Mouse (Mus musculus): Measurements from ENCODE around the gene Erc1.
"Not testable (repeated sequence)": the region's sequence is repeated elsewhere in the genome, so short reads cannot be mapped to it uniquely, and the experiment has no call there.

Erc1 gene

DNA sequence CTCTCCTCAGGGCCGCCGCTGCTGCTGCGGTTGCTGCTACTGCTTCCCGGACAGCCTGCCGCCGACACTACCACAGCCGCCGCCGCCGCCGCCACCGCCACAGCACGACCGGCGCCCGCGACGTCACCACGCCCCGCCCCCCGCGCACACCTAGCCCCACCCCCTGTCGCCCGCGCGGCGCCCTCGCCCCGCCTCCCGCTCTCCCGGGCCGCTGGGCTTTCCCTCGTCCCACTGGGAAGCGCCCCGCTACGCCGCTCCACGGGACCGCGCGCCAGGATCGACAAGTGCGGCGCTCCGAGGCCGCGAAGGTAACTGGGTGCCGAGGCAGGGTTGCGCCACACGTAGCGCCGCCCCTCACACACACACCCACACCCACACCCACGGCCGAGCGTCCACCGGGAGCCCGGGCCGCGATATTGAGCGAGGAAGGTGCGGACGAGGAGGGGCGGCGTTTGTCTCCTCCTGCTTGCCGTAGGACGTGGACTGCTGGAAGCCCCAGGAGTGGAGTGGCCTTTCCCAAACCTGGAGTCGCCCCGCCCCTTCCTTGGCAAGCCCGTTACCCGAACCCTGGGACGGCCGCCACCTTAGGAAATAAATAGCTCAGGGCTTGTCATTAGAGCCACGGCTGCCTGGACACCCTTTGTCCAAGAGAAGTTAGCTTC lies at the start of gene Erc1:
TSS of gene Erc1 (minus strand) at position 134 of the 662 bp plus-strand sequence.
- peak; percentile 90 for DNase-seq

- DNase-seq: no peak
These were observed 44.7 kb upstream of the Erc1 start for GRCm38 (mm10) chr6:119892711-119893110.

- DNase-seq: no peak
These were observed 35.2 kb upstream of the Erc1 start for GRCm38 (mm10) chr6:119883151-119883550.

DNA sequence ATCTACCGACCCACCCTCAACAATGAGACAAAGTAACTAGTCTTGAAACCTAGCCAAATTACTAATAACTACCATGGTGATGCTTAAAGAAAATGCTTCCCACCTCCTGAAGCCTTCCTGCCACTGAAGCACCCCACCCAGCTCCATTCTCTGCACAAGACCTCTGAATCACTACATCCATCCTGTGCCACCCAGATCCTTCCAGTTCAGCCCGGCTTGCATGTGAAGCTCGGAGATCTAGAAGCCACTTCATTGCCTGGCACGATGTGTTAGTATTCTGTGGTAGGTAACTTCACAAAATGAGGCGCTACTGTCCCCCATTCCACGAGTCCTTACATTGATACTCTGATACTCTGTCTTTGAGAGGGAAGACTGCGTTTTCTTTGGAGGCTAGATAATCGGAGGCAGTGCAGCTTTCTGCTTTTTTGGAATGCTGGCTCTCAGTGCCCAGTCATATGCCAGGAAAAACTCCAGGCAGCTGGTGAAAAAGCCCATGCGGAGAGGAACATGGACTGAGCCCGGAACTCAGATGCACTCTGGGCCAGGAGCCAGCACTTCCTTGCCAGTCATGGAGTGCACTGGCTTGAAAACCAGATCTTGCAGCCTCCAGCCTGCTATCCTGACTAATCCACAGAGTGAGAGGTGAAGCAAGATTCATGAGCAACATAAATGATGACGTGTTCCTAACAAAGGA lies 16.5 kb upstream of the Erc1 start:
- DNase-seq: peak; percentile 92

DNA sequence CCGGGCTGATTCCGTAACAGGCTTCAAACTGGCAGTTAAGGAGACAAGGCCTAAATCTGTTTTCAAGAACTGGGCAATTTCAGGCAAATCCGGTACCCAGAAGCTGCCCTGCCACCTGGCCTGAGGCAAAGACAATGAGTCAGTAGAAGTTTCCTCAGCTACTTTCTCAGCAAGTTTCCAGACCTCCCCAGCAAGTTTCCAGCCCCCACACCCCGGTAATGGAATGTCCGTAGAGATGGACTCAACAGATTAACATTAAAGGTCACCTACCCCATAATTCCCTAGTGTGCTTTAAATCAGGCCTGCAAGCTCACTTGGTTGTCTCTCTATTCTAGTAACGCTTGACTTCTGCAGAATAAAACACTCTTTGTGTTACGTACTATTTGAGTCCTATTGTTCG lies 13.6 kb upstream of the Erc1 start:
- no peak for DNase-seq

DNA sequence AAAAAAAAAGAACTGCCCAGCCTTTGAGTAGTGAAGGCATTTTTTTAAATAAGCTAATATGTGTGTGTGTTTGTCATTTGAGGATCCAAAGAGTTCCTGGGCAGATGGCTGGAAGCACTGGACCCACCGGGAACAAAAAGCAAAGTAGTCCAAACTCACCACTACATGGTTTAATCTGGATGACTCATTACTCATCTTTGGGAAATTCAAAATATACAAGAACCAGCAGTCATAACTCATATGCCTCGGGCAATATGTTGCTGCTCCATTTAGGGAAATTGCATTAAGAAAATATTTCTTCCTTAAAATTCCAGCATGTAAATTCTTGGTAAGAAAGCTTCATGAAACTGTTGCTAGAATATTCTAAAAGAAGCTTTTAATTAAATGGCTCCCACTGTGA lies 12.3 kb upstream of the Erc1 start:
- no peak for DNase-seq

- no peak for DNase-seq
These were observed 7.5 kb upstream of the Erc1 start for GRCm38 (mm10) chr6:119855471-119855870.

GRCm38 (mm10) chr6:119854156-119854555 lies 6.2 kb upstream of the Erc1 start:
- DNase-seq: no peak

GRCm38 (mm10) chr6:119849858-119850257 lies 1.9 kb upstream of the Erc1 start:
- DNase-seq: no peak

DNA sequence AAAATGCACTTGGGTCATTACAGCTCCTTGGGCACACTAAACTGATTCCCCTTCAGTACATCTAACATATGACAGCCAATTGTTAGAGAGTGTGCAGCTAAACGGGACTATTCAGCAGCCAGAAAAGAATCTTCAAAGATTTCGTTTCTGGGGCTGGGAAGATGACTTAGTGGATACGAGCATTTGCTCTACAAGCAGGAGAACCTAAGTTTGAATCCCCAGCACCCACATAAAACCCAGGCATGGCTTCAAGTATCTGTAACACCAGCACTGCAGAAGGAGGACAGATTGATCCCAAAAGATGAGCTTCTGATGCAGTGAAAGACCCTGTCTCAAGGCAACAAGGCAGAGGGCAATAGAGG lies 1.4 kb upstream of the Erc1 start:
- DNase-seq: no peak

DNA sequence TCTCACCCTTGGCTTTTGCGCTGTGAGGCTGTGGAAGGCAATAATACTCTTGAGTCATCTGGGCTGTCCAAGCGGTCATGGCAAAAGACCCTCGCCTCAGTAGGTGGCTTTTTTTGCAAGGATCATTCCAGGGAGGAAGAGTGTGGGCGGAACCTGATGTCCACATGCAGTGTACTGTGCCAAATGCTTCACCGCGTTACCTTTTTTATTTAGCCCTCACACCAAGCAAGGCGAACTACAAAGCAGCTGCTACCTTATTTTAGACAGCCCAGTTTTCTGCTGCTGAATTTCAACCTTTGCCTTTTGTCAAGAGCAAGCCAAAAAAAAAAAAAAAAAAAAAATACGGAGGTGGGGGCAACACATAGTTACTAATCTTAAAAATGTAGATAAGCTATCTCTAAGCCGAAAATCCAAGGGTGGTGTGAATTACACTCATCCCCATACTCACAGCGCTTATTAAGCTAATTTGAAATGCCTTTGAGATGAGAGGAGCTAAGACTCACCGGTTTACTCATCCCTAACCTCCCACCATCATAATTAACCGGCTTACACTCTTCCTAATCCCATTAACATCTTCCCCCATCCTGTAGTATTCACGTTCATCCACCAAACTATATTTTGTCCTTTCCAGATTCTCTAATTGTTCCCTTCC lies 855 bp upstream of the Erc1 start:
- DNase-seq: no peak

DNA sequence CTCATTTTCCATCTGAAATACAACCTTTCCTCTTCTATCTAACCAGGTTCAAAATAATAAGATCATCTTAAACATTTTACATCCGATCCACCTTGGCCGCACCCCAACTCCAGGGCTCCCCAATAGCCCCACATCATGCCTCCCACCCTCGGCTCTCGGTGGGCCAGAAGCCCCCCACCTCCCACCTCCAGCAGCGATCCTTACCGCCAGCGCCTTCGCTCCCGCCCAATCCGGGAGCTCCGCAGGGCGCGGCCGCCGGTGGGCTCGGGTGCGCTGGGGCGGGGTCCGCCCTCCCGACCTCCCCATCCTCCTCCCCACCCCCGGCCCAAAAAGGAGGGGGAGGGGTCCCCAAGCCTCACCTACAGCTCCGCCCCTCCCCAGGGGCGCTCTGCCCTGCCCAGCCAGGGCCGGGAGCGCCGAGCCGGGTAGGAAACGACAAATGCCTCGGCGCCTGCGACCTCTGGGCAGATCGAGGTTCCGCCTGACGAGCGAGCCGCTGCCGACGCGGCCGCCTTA lies 391 bp downstream of the Erc1 start:
- no peak for DNase-seq

- DNase-seq: no peak
These were observed 1.0 kb downstream of the Erc1 start for GRCm38 (mm10) chr6:119846751-119847517.

DNA sequence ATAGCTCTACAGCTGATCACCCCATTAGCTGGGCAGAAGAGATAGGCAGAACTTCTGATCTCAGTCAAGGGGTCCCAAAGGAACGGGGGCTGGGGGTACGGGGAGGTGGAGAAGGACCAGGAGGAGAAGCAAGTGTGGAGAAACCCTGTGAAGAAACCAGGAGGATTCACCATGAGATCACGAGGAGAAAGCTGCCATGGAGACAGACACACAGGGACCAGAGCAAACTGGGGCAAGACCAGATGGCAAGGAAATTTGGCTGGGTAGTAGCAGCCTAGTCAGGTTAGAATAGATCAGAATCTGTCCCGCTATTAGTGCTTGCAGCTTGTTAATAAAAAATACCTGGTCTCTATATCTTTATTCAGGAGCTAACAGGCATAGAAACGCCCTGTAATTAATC lies 18.0 kb downstream of the Erc1 start:
- peak; percentile 25 for DNase-seq

DNA sequence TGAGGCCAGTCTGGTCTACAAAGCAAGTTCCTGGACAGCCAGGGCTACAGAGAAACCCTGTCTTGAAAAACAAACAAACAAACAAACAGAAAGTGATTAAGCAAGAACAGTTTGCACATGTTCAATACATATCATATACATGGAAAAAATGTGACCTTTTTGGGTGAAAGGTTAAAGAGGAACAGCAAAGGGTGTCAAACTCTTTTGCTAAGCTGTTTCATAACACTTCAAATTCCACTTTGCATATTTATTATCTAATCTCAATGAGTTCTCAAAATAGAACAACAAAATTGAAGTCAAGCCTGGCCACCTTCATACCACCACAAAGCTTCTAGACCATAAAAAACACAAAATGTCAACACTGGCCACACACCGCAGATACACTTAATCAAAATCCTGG lies 19.8 kb downstream of the Erc1 start:
- DNase-seq: no peak

DNA sequence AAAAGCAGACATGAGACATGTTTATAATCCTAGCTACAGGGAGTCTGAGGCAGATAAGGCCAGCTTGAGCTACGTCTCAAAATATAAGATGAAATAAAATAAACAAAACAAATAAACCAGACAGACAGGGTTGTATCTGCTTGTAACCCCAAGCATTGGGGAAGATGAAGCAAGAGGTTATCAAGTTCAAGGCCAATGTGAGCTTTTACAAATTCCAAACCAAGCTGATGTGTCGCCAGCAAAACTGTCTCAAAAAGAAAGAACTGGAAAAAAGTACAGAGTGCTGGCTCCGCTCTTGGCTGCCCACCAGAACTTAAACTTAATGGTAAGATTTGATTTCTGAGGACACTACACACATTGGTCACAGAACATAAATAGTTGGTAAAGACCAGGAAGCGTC lies 21.3 kb downstream of the Erc1 start:
- DNase-seq: no peak

GRCm38 (mm10) chr6:119822216-119822615 lies 25.8 kb downstream of the Erc1 start:
- DNase-seq: no peak

GRCm38 (mm10) chr6:119821158-119821557 lies 26.8 kb downstream of the Erc1 start:
- no peak for DNase-seq

GRCm38 (mm10) chr6:119818541-119818940 lies 29.4 kb downstream of the Erc1 start:
- DNase-seq: no peak

- DNase-seq: no peak
These were observed 32.5 kb downstream of the Erc1 start for GRCm38 (mm10) chr6:119815426-119815825.

DNA sequence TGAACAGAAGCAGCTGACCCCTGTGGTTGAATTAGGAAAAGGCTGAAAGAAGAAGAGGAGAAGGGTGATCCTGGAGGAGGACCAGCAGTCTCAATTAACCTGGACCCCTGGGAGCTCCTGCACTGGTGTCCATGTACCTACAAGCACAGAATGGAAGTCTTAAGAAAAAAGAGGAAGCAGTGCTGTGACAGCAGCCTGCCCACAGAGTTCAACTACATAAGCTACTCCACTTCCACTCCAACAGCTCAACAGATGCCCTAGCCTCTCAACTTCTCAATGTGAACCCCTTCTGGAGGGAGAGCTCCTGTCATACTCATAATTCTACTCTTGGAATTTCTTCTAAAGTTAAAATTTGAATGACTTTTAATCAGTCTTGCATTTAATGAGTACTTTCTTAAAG lies 34.9 kb downstream of the Erc1 start:
- DNase-seq: not testable (repeated sequence)

- peak; percentile 75 for DNase-seq
These were observed 39.1 kb downstream of the Erc1 start for GRCm38 (mm10) chr6:119808726-119809505.
